8 mouse cellular contexts compared by ENCODE assay signal in genomic region chr1:191223930-191224301, GRCm38 (mm10). TPM values are rescaled to one million over a fixed set of nuclear protein-coding genes. Genes with fewer than 3 reads are reported as not detected.
A peak's percentile ranks its signal among the peaks of the same experiment; 100 is the strongest.
DNase-seq lines count a peak whose midpoint lies in the region; ATAC-seq lines count a peak whose summit lies in the region.

No protein-coding gene starts in this region.

- WGBS in kidney, embryonic 14.5 days: 51% methylated on average over 10 of the region's 10 CpGs

- no peaks in the 10 kb centered on the region for H3K36me3 ChIP-seq in kidney, embryonic 14.5 days (ENCODE audit: control insufficient read depth, insufficient read depth, low read length)
- no peaks in the 10 kb centered on the region for H3K36me3 ChIP-seq in megakaryocyte, embryonic 14.5 days (replicated peaks; ENCODE audit: low read length)

- H3K9me3 ChIP-seq in kidney, embryonic 14.5 days (ENCODE audit: control insufficient read depth, low read length): no peaks in the 10 kb centered on the region
- no peaks in the 10 kb centered on the region for H3K9me3 ChIP-seq in megakaryocyte, embryonic 14.5 days

- H3K4me2 ChIP-seq in kidney, embryonic 14.5 days (replicated peaks; ENCODE audit: low read depth, low read length): peak overlapping the region; percentile 96

- H3K4me3 ChIP-seq in kidney, embryonic 14.5 days (ENCODE audit: low read length): peak overlapping the region; percentile 77
- H3K4me3 ChIP-seq in brown adipose tissue, adult 24 weeks (ENCODE audit: insufficient read depth, low read depth, low read length): peak overlapping the region; percentile 55
- peak overlapping the region; percentile 98 for H3K4me3 ChIP-seq in megakaryocyte, embryonic 14.5 days (replicated peaks)

- 0 out of 2 replicates have a peak, but pooled peaks cover 9% of the 10 kb centered on the region for H3K4me1 ChIP-seq in kidney, embryonic 14.5 days (ENCODE audit: control insufficient read depth, insufficient read depth, low read length)
- H3K4me1 ChIP-seq in brown adipose tissue, adult 24 weeks (ENCODE audit: control insufficient read depth, insufficient read depth, insufficient read length, low read length): peaks cover 8% of the 10 kb centered on the region; the same call in 1 of the 2 replicates
- H3K4me1 ChIP-seq in megakaryocyte, embryonic 14.5 days: peaks cover 31% of the 10 kb centered on the region

- ATAC-seq in kidney, embryonic 14.5 days (ENCODE audit: low FRiP score, low TSS enrichment): peak; percentile 82
- ATAC-seq in hematopoietic stem cell, adult 5-6 weeks (replicated peaks in 1 of 2; ENCODE audit: insufficient read depth in 1 of 2, low FRiP score in 2 of 2, low TSS enrichment in 1 of 2, low read depth in 1 of 2, poor library complexity in 2 of 2, severe bottlenecking in 2 of 2): peak; percentile 19 to 43

- H3K9ac ChIP-seq in kidney, embryonic 14.5 days (ENCODE audit: low read depth, low read length): peak overlapping the region; percentile 78

- DNase-seq in kidney, postnatal 10 days: no peak
- DNase-seq in layer of hippocampus, postnatal 10 days (ENCODE audit: low spot score in 2 of 2): no peak
- no peak for DNase-seq in layer of hippocampus, postnatal 25 days (ENCODE audit: extremely low spot score in 1 of 2, low spot score in 1 of 2)
- no peak for DNase-seq in MN1 (ENCODE audit: low spot score)

- H3K27ac ChIP-seq in kidney, embryonic 14.5 days (ENCODE audit: low read depth, low read length): no peak overlapping the region
- H3K27ac ChIP-seq in brown adipose tissue, adult 24 weeks (replicated peaks; ENCODE audit: low read depth, low read length): peak overlapping the region; percentile 95

- H3K27me3 ChIP-seq in kidney, embryonic 14.5 days (ENCODE audit: control insufficient read depth, insufficient read depth, low read length): no peaks in the 10 kb centered on the region
- H3K27me3 ChIP-seq in megakaryocyte, embryonic 14.5 days (replicated peaks): peaks cover 19% of the 10 kb centered on the region

RNA-seq across cellular contexts. Expression of gene Atf3, which starts 6.1 kb away (rescaled TPM):
- polyA plus RNA-seq in kidney, embryonic 14.5 days (2014; fragmentation: Nextera tagmentation; extraction: Ambion mirVana): 2.1 and 2.3 TPM in 2 replicates
- polyA plus RNA-seq in brown adipose tissue, adult 24 weeks (2012; ENCODE audit: insufficient read depth, insufficient read length, missing spikeins): 8.8 and 22.2 TPM in 2 replicates
- 63.1 and 74.7 TPM in 2 replicates for total RNA-seq in hematopoietic stem cell, adult 5-6 weeks (2017)
- 3.4 and 9.5 TPM in 2 replicates for polyA plus RNA-seq in megakaryocyte, embryonic 14.5 days (2012; ENCODE audit: insufficient read depth, low replicate concordance)
- total RNA-seq in layer of hippocampus, postnatal 10 days (2021): under 1 TPM; 0.27 to 0.73 TPM
- 1 to 10 TPM; 1.1 to 2.1 TPM for total RNA-seq in layer of hippocampus, postnatal 25 days (2021)

RNA-seq across cellular contexts. Expression of gene Fam71a, which starts 59.3 kb away (rescaled TPM):
- polyA plus RNA-seq in kidney, embryonic 14.5 days (2014; fragmentation: Nextera tagmentation; extraction: Ambion mirVana): not detected in 2 replicates
- polyA plus RNA-seq in brown adipose tissue, adult 24 weeks (2012; ENCODE audit: insufficient read depth, insufficient read length, missing spikeins): not detected in 2 replicates
- 0.69 and 2.3 TPM in 2 replicates for total RNA-seq in hematopoietic stem cell, adult 5-6 weeks (2017)
- not detected in 2 replicates for polyA plus RNA-seq in megakaryocyte, embryonic 14.5 days (2012; ENCODE audit: insufficient read depth, low replicate concordance)
- total RNA-seq in layer of hippocampus, postnatal 10 days (2021): not detected
- not detected for total RNA-seq in layer of hippocampus, postnatal 25 days (2021)

Comparison
In these comparisons a context has a peak if more than half of its experiments do, and no peak if none do; other contexts are left out.
1. RNA of gene Atf3, which starts 6.1 kb away (total RNA-seq): 63.1 to 74.7 TPM in hematopoietic stem cell, adult 5-6 weeks; 1.1 to 2.1 TPM in layer of hippocampus, postnatal 25 days and 0.27 to 0.73 TPM in layer of hippocampus, postnatal 10 days; every median in the first group is over 10 times any median in the second.
2. Peak in every context shown above with its lines, with median percentiles within 50 percentile points of each other: H3K4me3 ChIP-seq.